Mouse (Mus musculus): ENCODE data around the gene Pigr.

- TF ChIP-seq CTCF (IDR thresholded peaks at IDR 0.05; ENCODE audit: low read depth): no peak
- TF ChIP-seq EP300 (IDR thresholded peaks at IDR 0.05; ENCODE audit: low read depth): no peak
These were observed 27.9 kb upstream of the Pigr start for GRCm38 (mm10) chr1:130798551-130798950.
